Mouse (Mus musculus): ENCODE measurements around the gene Mybpc2.

Mybpc2 gene

GRCm38 (mm10) chr7:44463556-44464225 lies 60.8 kb downstream of the Mybpc2 start:
- no peak for DNase-seq (ENCODE audit: low read depth, low spot score)

- no peak for DNase-seq (ENCODE audit: low read depth, low spot score)
Observed at GRCm38 (mm10) chr7:44463056-44463425, 61.4 kb downstream of the Mybpc2 start.

GRCm38 (mm10) chr7:44462218-44463055 lies 62.0 kb downstream of the Mybpc2 start:
- no peak for DNase-seq (ENCODE audit: low read depth, low spot score)

GRCm38 (mm10) chr7:44461503-44462217 lies 62.8 kb downstream of the Mybpc2 start:
- DNase-seq (ENCODE audit: low read depth, low spot score) = no peak

GRCm38 (mm10) chr7:44460767-44461502 lies 63.5 kb downstream of the Mybpc2 start:
- no peak for DNase-seq (ENCODE audit: low read depth, low spot score)

GRCm38 (mm10) chr7:44460067-44460466 lies 64.4 kb downstream of the Mybpc2 start:
- DNase-seq (ENCODE audit: low read depth, low spot score) = no peak

GRCm38 (mm10) chr7:44456302-44456701 lies 68.2 kb downstream of the Mybpc2 start:
- DNase-seq (ENCODE audit: low read depth, low spot score) = no peak

GRCm38 (mm10) chr7:44453256-44453655 lies 71.2 kb downstream of the Mybpc2 start:
- no peak for DNase-seq (ENCODE audit: low read depth, low spot score)

Measured in A20 (cell line).